Mouse (Mus musculus) layer of hippocampus, adult 6 months (tissue): ENCODE results near the gene Nme6. TPM values are rescaled to one million over a fixed set of nuclear protein-coding genes. Genes with fewer than 3 reads are reported as not detected.

ENCODE experiments used
- long read RNA-seq, 2 experiments: library from polyadenylated mRNA; unstranded; transcript quantifications; one replicate each; pipeline ENCODE4 v2.0.0; 2019 to 2020
- microRNA-seq: library from miRNA; unstranded; fragments of <30 nt; microRNA quantifications from one replicate; pipeline ENCODE4 v1.2.0, GENCODE M21; 2020
- polyA plus RNA-seq: library from polyadenylated mRNA; unstranded; fragments of <200 nt; fragmentation: Nextera tagmentation; gene quantifications from 2 replicates; pipeline ENCODE4 v1.2.3, GENCODE M21; 2021

The Nme6 gene
- polyA plus RNA-seq = 12.2 and 13.4 TPM in 2 replicates
- long read RNA-seq, experiment 1, partial matches to known transcripts = 0 of 12 reads
- long read RNA-seq, experiment 1, other reads (novel, unspliced or antisense) = 1 of 12 reads
- long read RNA-seq, experiment 2, partial matches to known transcripts = 0 of 9 reads
- long read RNA-seq, experiment 2, other reads (novel, unspliced or antisense) = 2 of 9 reads

GRCm38 (mm10) chr9:109832391-109833087, at the start of gene Nme6:
Gene Nme6 (plus strand): TSS chr9:109832749.

GRCm38 (mm10) chr9:109790570-109790969, 42.0 kb upstream of the Nme6 start, which contains the start of gene Fbxw27:
Gene Fbxw27 (minus strand): TSS chr9:109790670.

GRCm38 (mm10) chr9:109811980-109812379, 20.6 kb upstream of the Nme6 start, which contains the start of gene Spink8:
Gene Spink8 (plus strand): TSS chr9:109812280.

GRCm38 (mm10) chr9:109849312-109849758, 16.8 kb downstream of the Nme6 start, which contains the start of gene Camp:
Gene Camp (minus strand): TSS chr9:109849617.

GRCm38 (mm10) chr9:109874797-109875691, 42.5 kb downstream of the Nme6 start, which contains the start of gene Cdc25a:
Gene Cdc25a (plus strand): TSS chr9:109875579.

Small RNAs within 50 kb of the gene (microRNA-seq; reads per million reads assigned to microRNA genes)
- gene Mir7089 = not detected

Other genes with a start within 250 kb of the Nme6 start
- gene Fbxw24, start 206.7 kb upstream of the Nme6 start, polyA plus RNA-seq = not detected in 2 replicates
- not detected in 2 replicates for gene Fbxw25, start 168.1 kb upstream of the Nme6 start, polyA plus RNA-seq
- not detected in 2 replicates for gene Fbxw18, start 130.0 kb upstream of the Nme6 start, polyA plus RNA-seq
- gene Fbxw26, start 86.7 kb upstream of the Nme6 start, polyA plus RNA-seq = not detected in 2 replicates
- not detected in 2 replicates for gene Fbxw27, start 42.1 kb upstream of the Nme6 start, polyA plus RNA-seq
- 147 and 163 TPM in 2 replicates for gene Spink8, start 20.5 kb upstream of the Nme6 start, polyA plus RNA-seq
- not detected in 2 replicates for gene Camp, start 16.9 kb downstream of the Nme6 start, polyA plus RNA-seq
- 2.2 and 2.5 TPM in 2 replicates for gene Cdc25a, start 42.8 kb downstream of the Nme6 start, polyA plus RNA-seq
- gene Map4, start 98.7 kb downstream of the Nme6 start, polyA plus RNA-seq = 309 and 332 TPM in 2 replicates